Mouse (Mus musculus) limb, embryonic 14.5 days (tissue): ENCODE results near the gene 2310030G06Rik. TPM values are rescaled to one million over a fixed set of nuclear protein-coding genes. Genes with fewer than 3 reads are reported as not detected.

ENCODE experiments used
- ATAC-seq: fragments of 200-750 bp; cut with Nextera tagmentation; 2 replicates; pipeline ENCODE4 v1.8.0; 2017; ENCODE audit warnings: low read depth, moderate number of reproducible peaks, moderate TSS enrichment; ENCODE audit not compliant: low FRiP score
- DNase-seq: peaks from one replicate; pipeline ENCODE4 v3.0.0-alpha.2; 2015; ENCODE audit warnings: low spot score
- H3K27ac ChIP-seq: fragments of 300-500 bp; sonication (generic); replicated peaks from 2 replicates; pipeline ENCODE4 v1.5.1; 2014; ENCODE audit warnings: low read depth, mild to moderate bottlenecking, low read length, moderate library complexity, mixed read lengths
- H3K27me3 ChIP-seq: fragments of 300-500 bp; sonication (generic); 2 replicates; pipeline ENCODE4 v1.6.1; 2014; ENCODE audit warnings: low read length, mixed read lengths; ENCODE audit not compliant: control insufficient read depth, insufficient read depth
- H3K36me3 ChIP-seq: fragments of 300-500 bp; sonication (generic); 2 replicates; pipeline ENCODE4 v1.6.1; 2014; ENCODE audit warnings: mild to moderate bottlenecking, low read length, moderate library complexity, mixed read lengths; ENCODE audit not compliant: control insufficient read depth, insufficient read depth
- H3K4me1 ChIP-seq: fragments of 300-500 bp; sonication (generic); 2 replicates; pipeline ENCODE4 v1.6.1; 2014; ENCODE audit warnings: antibody characterized with exemption, low read length, mixed read lengths; ENCODE audit not compliant: control insufficient read depth, insufficient read depth
- H3K4me2 ChIP-seq: fragments of 300-500 bp; sonication (generic); replicated peaks from 2 replicates; pipeline ENCODE4 v1.6.1; 2014; ENCODE audit warnings: low read depth, mild to moderate bottlenecking, low read length, moderate library complexity; ENCODE audit not compliant: severe bottlenecking
- H3K4me3 ChIP-seq: fragments of 300-500 bp; sonication (generic); replicated peaks from 2 replicates; pipeline ENCODE4 v1.5.1; 2014; ENCODE audit warnings: low read length
- H3K9ac ChIP-seq: fragments of 300-500 bp; sonication (generic); 2 replicates; pipeline ENCODE4 v1.6.1; 2014; ENCODE audit warnings: mild to moderate bottlenecking, low read depth, low read length, moderate library complexity; ENCODE audit not compliant: severe bottlenecking
- H3K9me3 ChIP-seq: fragments of 300-500 bp; sonication (generic); 2 replicates; pipeline ENCODE4 v1.6.1; 2016; ENCODE audit warnings: low read length; ENCODE audit not compliant: control insufficient read depth
- POLR2A ChIP-seq: fragments of 200-500 bp; IDR thresholded peaks from 2 replicates; pipeline ENCODE4 v1.8.0; 2012; ENCODE audit warnings: inconsistent platforms, mild to moderate bottlenecking, moderate library complexity, borderline replicate concordance; ENCODE audit not compliant: insufficient read depth, insufficient read length; ENCODE audit errors: extremely low read depth
- WGBS: fragments of 180-500 bp; shearing (Covaris S2); extraction: QIAGEN DNeasy Blood & Tissue Kit; methylation state at CpG from one replicate; pipeline ENCODE4 v1.1.7; 2014; 5-methylcytosine and 5-hydroxymethylcytosine counted together
- polyA plus RNA-seq, 2 experiments: library from polyadenylated mRNA; depleted of rRNA in 1 of 2; stranded (reverse) in 1 of 2; unstranded in 1 of 2; fragments of >200 nt; fragmentation: Nextera tagmentation in 1 of 2; extraction: Ambion mirVana in 1 of 2; gene quantifications; 2 replicates each; pipeline versions ENCODE4 v1.2.1 to v1.2.3; 2012 to 2014

2310030G06Rik gene
- polyA plus RNA-seq, 2 experiments = 4.9 to 5.4 TPM

- WGBS = 68% methylated on average over 17 of the region's 17 CpGs
Measured at GRCm38 (mm10) chr9:50752784-50753615, 6.7 kb upstream of the 2310030G06Rik start.

GRCm38 (mm10) chr9:50752054-50752602, 5.8 kb upstream of the 2310030G06Rik start, which contains the start of gene Hspb2:
Hspb2 (minus strand) TSS chr9:50752354.
- peak within 1 kb of the TSS; percentile 15; the same call in 1 of the 2 replicates for H3K4me2 ChIP-seq
- H3K36me3 ChIP-seq = no peaks in the 10 kb centered on the region
- peak; percentile 84 for ATAC-seq
- H3K27me3 ChIP-seq = peaks cover 3% of the 10 kb centered on the region; the same call in 1 of the 2 replicates
- TF ChIP-seq POLR2A = no peak
- H3K4me3 ChIP-seq = peak within 1 kb of the TSS; percentile 13; the same call in 1 of the 2 replicates
- 54% methylated on average over 13 of the region's 14 CpGs for WGBS
- no peaks in the 10 kb centered on the region for H3K9me3 ChIP-seq
- H3K4me1 ChIP-seq = peaks cover 10% of the 10 kb centered on the region
- H3K9ac ChIP-seq = peak within 1 kb of the TSS; percentile 40
- DNase-seq = peak; percentile 40
- H3K27ac ChIP-seq = peak within 1 kb of the TSS; percentile 48; the same call in 1 of the 2 replicates

More at GRCm38 (mm10) chr9:50752784-50753615, 6.7 kb upstream of the 2310030G06Rik start:
- peak; percentile 63 for DNase-seq
- no peaks in the 10 kb centered on the region for H3K27me3 ChIP-seq
- H3K9ac ChIP-seq = no peak overlapping the region
- H3K9me3 ChIP-seq = no peaks in the 10 kb centered on the region
- peaks cover 10% of the 10 kb centered on the region for H3K4me1 ChIP-seq
- H3K36me3 ChIP-seq = no peaks in the 10 kb centered on the region
- TF ChIP-seq POLR2A = no peak
- H3K27ac ChIP-seq = no peak overlapping the region
- 0 out of 2 replicates have a peak overlapping the region, but pooled peaks have one; percentile 3 for H3K4me3 ChIP-seq
- ATAC-seq = peak; percentile 75
- H3K4me2 ChIP-seq = no peak overlapping the region

- Histone ChIP-seq H3K36me3 (no peaks in the 10 kb centered on the region), H3K9me3 (no peaks in the 10 kb centered on the region), H3K4me3 (peak within 1 kb of the TSS; percentile 13; the same call in 1 of the 2 replicates), H3K4me1 (peaks cover 13% of the 10 kb centered on the region), H3K27me3 (peaks cover 3% of the 10 kb centered on the region; the same call in 1 of the 2 replicates), H3K27ac (peak within 1 kb of the TSS; percentile 48; the same call in 1 of the 2 replicates), H3K4me2 (peak within 1 kb of the TSS; percentile 15; the same call in 1 of the 2 replicates), H3K9ac (peak within 1 kb of the TSS; percentile 40)
- 73% methylated on average over 22 of the region's 22 CpGs for WGBS
- TF ChIP-seq POLR2A = no peak
- ATAC-seq = no peak
- no peak for DNase-seq
Measured at GRCm38 (mm10) chr9:50751323-50751722, 5.0 kb upstream of the 2310030G06Rik start, which contains the start of gene Cryab. Cryab (plus strand) TSS chr9:50751325.

GRCm38 (mm10) chr9:50750706-50751105, 4.4 kb upstream of the 2310030G06Rik start:
- Histone ChIP-seq H3K4me2 (no peak overlapping the region), H3K4me1 (peaks cover 17% of the 10 kb centered on the region), H3K9me3 (no peaks in the 10 kb centered on the region), H3K4me3 (no peak overlapping the region), H3K9ac (no peak overlapping the region), H3K36me3 (no peaks in the 10 kb centered on the region), H3K27me3 (peaks cover 3% of the 10 kb centered on the region; the same call in 1 of the 2 replicates), H3K27ac (no peak overlapping the region)
- WGBS = 71% methylated on average over 6 of the region's 6 CpGs
- no peak for TF ChIP-seq POLR2A
- DNase-seq = no peak
- ATAC-seq = no peak

GRCm38 (mm10) chr9:50745806-50746205, 530 bp downstream of the 2310030G06Rik start:
- Histone ChIP-seq H3K9me3 (no peaks in the 10 kb centered on the region), H3K4me1 (peaks cover 6% of the 10 kb centered on the region), H3K4me3 (peak overlapping the region; percentile 32), H3K27me3 (peaks cover 3% of the 10 kb centered on the region; the same call in 1 of the 2 replicates), H3K9ac (0 out of 2 replicates have a peak overlapping the region, but pooled peaks have one; percentile 45), H3K4me2 (peak overlapping the region; percentile 54), H3K36me3 (no peaks in the 10 kb centered on the region), H3K27ac (no peak overlapping the region)
- TF ChIP-seq POLR2A = no peak
- no peak for DNase-seq
- 14% methylated on average over 7 of the region's 7 CpGs for WGBS
- no peak for ATAC-seq
